Mouse (Mus musculus) CD4-positive, CD25-positive, alpha-beta regulatory T cell (primary cell): ENCODE measurements around the gene Suz12. TPM values are rescaled to one million over a fixed set of nuclear protein-coding genes. Genes with fewer than 3 reads are reported as not detected.

Experiments
- polyA plus RNA-seq: library from polyadenylated mRNA; unstranded; fragments of 100-300 nt; shearing (Covaris generic); gene quantifications from one replicate; pipeline ENCODE4 v1.2.1, GENCODE M21; 2017

The Suz12 gene
- 64.9 TPM for polyA plus RNA-seq

GRCm38 (mm10) chr11:79992592-79993355 is at the start of gene Suz12:
TSS of gene Suz12 (plus strand) at chr11:79993106.

GRCm38 (mm10) chr11:79962125-79962876 is 30.6 kb upstream of the Suz12 start, which contains the start of gene Utp6:
TSS of gene Utp6 (minus strand) at chr11:79962390.

GRCm38 (mm10) chr11:80080826-80081728 is 88.2 kb downstream of the Suz12 start, which contains the start of gene Crlf3:
TSS of gene Crlf3 (minus strand) at chr11:80080991.

Other genes with a start within 250 kb of the Suz12 start
- gene Utp6, start 30.7 kb upstream of the Suz12 start, polyA plus RNA-seq = 56.8 TPM
- gene Crlf3, start 87.9 kb downstream of the Suz12 start, polyA plus RNA-seq = 376 TPM
- 4.3 TPM for gene Atad5, start 96.3 kb downstream of the Suz12 start, polyA plus RNA-seq
- gene Tefm, start 149.1 kb downstream of the Suz12 start, polyA plus RNA-seq = 20.8 TPM
- 0.23 TPM for gene Adap2, start 161.0 kb downstream of the Suz12 start, polyA plus RNA-seq
- gene Rnf135, start 190.7 kb downstream of the Suz12 start, polyA plus RNA-seq = 9.8 TPM
- gene Rhot1, start 215.9 kb downstream of the Suz12 start, polyA plus RNA-seq = 53.8 TPM